Mouse (Mus musculus) myocyte (in vitro differentiated cells): Measurements from ENCODE around the gene Gnpnat1.

Experiments
- E2F4 ChIP-seq: IDR thresholded peaks from one replicate; pipeline ENCODE4 v1.6.1; 2011; ENCODE audit warnings: mild to moderate bottlenecking, control low read depth, moderate library complexity; ENCODE audit not compliant: insufficient read depth
- MAX ChIP-seq: IDR thresholded peaks from one replicate; pipeline ENCODE4 v1.6.1; 2011; ENCODE audit warnings: low read depth, mild to moderate bottlenecking, control low read depth
- MYOG ChIP-seq, 3 experiments: IDR thresholded peaks; one replicate each; pipeline ENCODE4 v1.6.1; 2011; ENCODE audit warnings: control low read depth in 2 of 3, low read depth in 2 of 3, mild to moderate bottlenecking in 2 of 3; ENCODE audit not compliant: insufficient read length in 2 of 3, control insufficient read depth in 1 of 3, insufficient read depth in 1 of 3
- POLR2A ChIP-seq: IDR thresholded peaks from one replicate; pipeline ENCODE4 v1.6.1; 2011; ENCODE audit warnings: low read depth, mild to moderate bottlenecking, control low read depth, moderate library complexity; ENCODE audit not compliant: insufficient read length
- POLR2AphosphoS2 ChIP-seq: IDR thresholded peaks from one replicate; pipeline ENCODE4 v1.6.1; 2011; ENCODE audit warnings: low read depth, control low read depth; ENCODE audit not compliant: insufficient read length
- TCF12 ChIP-seq: IDR thresholded peaks from one replicate; pipeline ENCODE4 v1.6.1; 2011; ENCODE audit warnings: mild to moderate bottlenecking, control low read depth; ENCODE audit not compliant: poor library complexity, insufficient read depth, severe bottlenecking
- USF1 ChIP-seq: IDR thresholded peaks from one replicate; pipeline ENCODE4 v1.6.1; 2011; ENCODE audit warnings: low read depth, mild to moderate bottlenecking, control low read depth, moderate library complexity

GRCm38 (mm10) chr14:45439387-45439786 is 34.7 kb upstream of the Gnpnat1 start:
- TF ChIP-seq POLR2A (no peak), TCF12 (no peak), POLR2AphosphoS2 (no peak), MYOG (IDR thresholded peaks at IDR 0.05; ENCODE audit: control insufficient read depth in 1 of 3, insufficient read depth in 1 of 3, insufficient read length in 2 of 3, low read depth in 2 of 3) (no peak), USF1 (no peak), E2F4 (no peak), MAX (no peak)
